Mouse (Mus musculus) brain, embryonic 18.5 days (tissue): ENCODE data around the gene Fam151b.

Experiments
- DNase-seq: peaks from one replicate; pipeline ENCODE4 v3.0.0-alpha.2; 2012; ENCODE audit warnings: low read depth, low spot score

Gene Fam151b

GRCm38 (mm10) chr13:92419630-92420029, 64.2 kb downstream of the Fam151b start:
- no peak for DNase-seq

GRCm38 (mm10) chr13:92410486-92410885, 73.3 kb downstream of the Fam151b start:
- no peak for DNase-seq

DNA sequence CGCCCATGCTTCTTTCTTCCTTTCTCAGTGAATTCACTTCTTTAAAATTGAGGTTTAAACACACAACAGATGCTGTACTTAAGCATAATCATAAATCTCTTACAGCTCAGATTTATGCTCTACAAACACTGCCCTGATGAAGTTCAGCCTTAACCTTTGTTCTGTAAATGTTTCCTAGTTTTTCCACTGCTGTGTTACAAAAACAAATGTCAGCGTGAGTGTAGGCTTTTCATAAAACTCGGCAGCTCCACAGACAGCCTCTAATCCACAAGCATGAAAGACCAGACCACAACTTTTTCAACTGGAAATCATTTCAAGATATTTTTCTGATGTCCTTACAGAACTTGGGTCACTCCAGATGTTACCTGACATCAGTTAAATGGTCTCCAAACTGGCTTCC, 80.3 kb downstream of the Fam151b start:
- DNase-seq: no peak

- DNase-seq: no peak
Observed at GRCm38 (mm10) chr13:92402063-92402462, 81.8 kb downstream of the Fam151b start.
